In genomic region chr5:145185244-145185643, GRCm38 (mm10) we compare ENCODE assay signal across 18 mouse cellular contexts.
"Had no signal": no experiment of that assay in that cellular context is flagged by ENCODE, and none has a peak within 500 bp of the region (broad histone marks: within the 10 kb centered on the region; RNA-seq: fewer than 3 reads in every experiment).

No protein-coding gene starts in this region.

- ATAC-seq: liver, postnatal 0 days; lung, postnatal 0 days; midbrain, embryonic 13.5 days; midbrain, embryonic 15.5 days had no signal

- DNase-seq: liver, postnatal 0 days; lung, adult 2 months; lung, postnatal 14 days; lung, postnatal 36 days; right cerebral cortex, postnatal 14 days; thymus, adult 2 months; thymus, postnatal 25 days; thymus, postnatal 4 days had no signal

- H3K4me3 ChIP-seq: lung, embryonic 15.5 days; megakaryocyte, embryonic 14.5 days; midbrain, embryonic 13.5 days; midbrain, embryonic 15.5 days; neural tube, embryonic 12.5 days; stomach, embryonic 15.5 days had no signal

- H3K4me2 ChIP-seq: lung, embryonic 15.5 days; midbrain, embryonic 11.5 days; midbrain, embryonic 13.5 days; midbrain, embryonic 15.5 days; neural tube, embryonic 12.5 days; stomach, embryonic 15.5 days had no signal

- H3K27me3 ChIP-seq: lung, embryonic 15.5 days; megakaryocyte, embryonic 14.5 days; midbrain, embryonic 13.5 days; midbrain, embryonic 15.5 days; neural tube, embryonic 12.5 days; stomach, embryonic 15.5 days had no signal

- H3K27ac ChIP-seq: lung, embryonic 15.5 days; macrophage; midbrain, embryonic 13.5 days; midbrain, embryonic 15.5 days; neural tube, embryonic 12.5 days; stomach, embryonic 15.5 days; stomach, postnatal 0 days had no signal

- H3K9ac ChIP-seq: liver, postnatal 0 days; lung, embryonic 15.5 days; midbrain, embryonic 13.5 days; midbrain, embryonic 15.5 days; neural tube, embryonic 12.5 days; stomach, embryonic 15.5 days had no signal

- H3K9me3 ChIP-seq: lung, embryonic 15.5 days; megakaryocyte, embryonic 14.5 days; midbrain, embryonic 13.5 days; midbrain, embryonic 15.5 days; neural tube, embryonic 12.5 days; stomach, embryonic 15.5 days had no signal
